35 mouse cellular contexts compared by ENCODE assay signal in genomic region chr13:74867720-74868119, GRCm38 (mm10).
"Had no signal": no experiment of that assay in that cellular context is flagged by ENCODE, and none has a peak within 500 bp of the region (broad histone marks: within the 10 kb centered on the region; RNA-seq: fewer than 3 reads in every experiment).

No protein-coding gene starts in this region.

- H3K9ac ChIP-seq: heart, embryonic 12.5 days; heart, embryonic 13.5 days; heart, embryonic 15.5 days; hindbrain, embryonic 12.5 days; hindbrain, embryonic 13.5 days; hindbrain, embryonic 14.5 days; hindbrain, embryonic 15.5 days; intestine, embryonic 15.5 days; kidney, embryonic 15.5 days had no signal

- H3K4me2 ChIP-seq: heart, embryonic 11.5 days; heart, embryonic 12.5 days; heart, embryonic 13.5 days; heart, embryonic 15.5 days; hindbrain, embryonic 12.5 days; hindbrain, embryonic 13.5 days; hindbrain, embryonic 14.5 days; hindbrain, embryonic 15.5 days; intestine, embryonic 15.5 days; kidney, embryonic 15.5 days had no signal

- H3K4me1 ChIP-seq: heart, embryonic 10.5 days; heart, embryonic 12.5 days; heart, embryonic 13.5 days; heart, embryonic 15.5 days; hindbrain, embryonic 10.5 days; hindbrain, embryonic 12.5 days; hindbrain, embryonic 13.5 days; hindbrain, embryonic 15.5 days; intestine, embryonic 15.5 days; kidney, embryonic 15.5 days had no signal

- H3K27me3 ChIP-seq: heart, embryonic 12.5 days; heart, embryonic 13.5 days; heart, embryonic 15.5 days; hindbrain, embryonic 12.5 days; hindbrain, embryonic 13.5 days; hindbrain, embryonic 15.5 days; intestine, embryonic 15.5 days; kidney, embryonic 15.5 days had no signal

- DNase-seq: heart, postnatal 10 days; heart, postnatal 14 days; heart, postnatal 36 days; heart, postnatal 4 days; kidney, adult 11 months; kidney, adult 18-20 months; kidney, adult 2 months; kidney, adult 8-10 months; kidney, adult 9 months; kidney, postnatal 10 days; kidney, postnatal 14 days; kidney, postnatal 25 days; kidney, postnatal 36 days; kidney, postnatal 4 days; layer of hippocampus, adult 9-11 months; layer of hippocampus, postnatal 36 days had no signal

- H3K36me3 ChIP-seq: heart, embryonic 10.5 days; heart, embryonic 12.5 days; heart, embryonic 13.5 days; heart, embryonic 15.5 days; hindbrain, embryonic 10.5 days; hindbrain, embryonic 12.5 days; hindbrain, embryonic 13.5 days; hindbrain, embryonic 15.5 days; intestine, embryonic 15.5 days; kidney, embryonic 15.5 days had no signal

- H3K4me3 ChIP-seq: heart, embryonic 10.5 days; heart, embryonic 12.5 days; heart, embryonic 13.5 days; heart, embryonic 15.5 days; hindbrain, embryonic 10.5 days; hindbrain, embryonic 12.5 days; hindbrain, embryonic 13.5 days; hindbrain, embryonic 15.5 days; intestine, embryonic 15.5 days; kidney, embryonic 15.5 days; layer of hippocampus, adult 2 months had no signal

- ATAC-seq: hindbrain, embryonic 16.5 days; hindbrain, postnatal 0 days; inflammation-experienced regulatory T-cells, adult 6 months; intestine, embryonic 15.5 days; intestine, embryonic 16.5 days; intestine, postnatal 0 days had no signal

- H3K9me3 ChIP-seq: heart, embryonic 10.5 days; heart, embryonic 12.5 days; heart, embryonic 13.5 days; heart, embryonic 15.5 days; hindbrain, embryonic 10.5 days; hindbrain, embryonic 12.5 days; hindbrain, embryonic 13.5 days; hindbrain, embryonic 15.5 days; intestine, embryonic 15.5 days; kidney, embryonic 15.5 days had no signal

- H3K27ac ChIP-seq: heart, embryonic 10.5 days; heart, embryonic 13.5 days; heart, embryonic 15.5 days; hindbrain, embryonic 10.5 days; hindbrain, embryonic 12.5 days; hindbrain, embryonic 13.5 days; hindbrain, embryonic 14.5 days; hindbrain, embryonic 15.5 days; hindbrain, postnatal 0 days; intestine, embryonic 15.5 days; kidney, embryonic 15.5 days; kidney, postnatal 0 days; layer of hippocampus, adult 2 months had no signal
